Mouse (Mus musculus) lung, embryonic 16.5 days (tissue): ENCODE results near the gene Prkca. TPM values are rescaled to one million over a fixed set of nuclear protein-coding genes. Genes with fewer than 3 reads are reported as not detected.

Source experiments
- ATAC-seq: fragments of 200-750 bp; cut with Nextera tagmentation; 2 replicates; pipeline ENCODE4 v1.8.0; 2017; ENCODE audit warnings: low read depth, mild to moderate bottlenecking, moderate library complexity
- H3K27ac ChIP-seq: fragments of 300-500 bp; sonication (generic); 2 replicates; pipeline ENCODE4 v1.5.1; 2014; ENCODE audit warnings: mild to moderate bottlenecking, control low read depth, low read length
- H3K27me3 ChIP-seq: fragments of 300-500 bp; sonication (generic); 2 replicates; pipeline ENCODE4 v1.6.1; 2014; ENCODE audit warnings: low read depth, low read length, mixed read lengths; ENCODE audit not compliant: control insufficient read depth, insufficient read depth
- H3K36me3 ChIP-seq: fragments of 300-500 bp; sonication (generic); 2 replicates; pipeline ENCODE4 v1.6.1; 2014; ENCODE audit warnings: low read length; ENCODE audit not compliant: control insufficient read depth, insufficient read depth
- H3K4me1 ChIP-seq: fragments of 300-500 bp; sonication (generic); replicated peaks from 2 replicates; pipeline ENCODE4 v1.6.1; 2014; ENCODE audit warnings: low read length, mixed read lengths; ENCODE audit not compliant: control insufficient read depth, insufficient read depth
- H3K4me2 ChIP-seq: fragments of 300-500 bp; sonication (generic); 2 replicates; pipeline ENCODE4 v1.6.1; 2014; ENCODE audit warnings: low read depth, low read length, control low read depth
- H3K4me3 ChIP-seq: fragments of 300-500 bp; sonication (generic); 2 replicates; pipeline ENCODE4 v1.5.1; 2014; ENCODE audit warnings: mild to moderate bottlenecking, low read length, control low read depth
- H3K9ac ChIP-seq: fragments of 300-500 bp; sonication (generic); 2 replicates; pipeline ENCODE4 v1.6.1; 2014; ENCODE audit warnings: low read length, control low read depth
- H3K9me3 ChIP-seq: fragments of 300-500 bp; sonication (generic); 2 replicates; pipeline ENCODE4 v1.6.1; 2016; ENCODE audit warnings: low read length; ENCODE audit not compliant: control insufficient read depth
- WGBS: fragments of 180-500 bp; shearing (Covaris S2); extraction: QIAGEN DNeasy Blood & Tissue Kit; methylation state at CpG from one replicate; pipeline ENCODE4 v1.1.7; 2014; 5-methylcytosine and 5-hydroxymethylcytosine counted together
- polyA plus RNA-seq: library from polyadenylated mRNA; unstranded; fragments of >200 nt; fragmentation: Nextera tagmentation; extraction: Ambion mirVana; gene quantifications from 2 replicates; pipeline ENCODE4 v1.2.1, GENCODE M21; 2015

Prkca gene
- polyA plus RNA-seq, 1 experiment from 2014 or later, result 10.1 TPM

DNA sequence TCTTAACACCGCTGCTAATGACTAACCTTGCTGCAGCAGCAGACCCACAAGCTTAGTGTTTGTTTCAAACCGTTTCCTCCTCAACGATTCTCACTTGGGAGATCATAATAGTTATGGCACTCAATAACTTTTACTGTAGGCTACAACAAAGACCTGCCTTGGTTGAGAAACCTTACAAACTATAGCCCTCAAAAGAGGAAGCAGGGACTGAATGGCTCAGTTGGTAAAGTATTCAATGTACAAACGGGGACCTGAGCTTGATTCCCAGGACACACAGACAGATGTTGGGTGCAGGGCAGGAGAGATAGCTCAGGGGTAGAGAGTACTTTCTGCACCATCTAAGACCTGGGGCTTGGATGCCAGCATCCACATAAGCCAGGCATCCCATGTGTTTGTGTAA is 191.1 kb downstream of the Prkca start:
- 38% methylated on average over 4 of the region's 4 CpGs for WGBS
- no peaks in the 10 kb centered on the region for H3K36me3 ChIP-seq

DNA sequence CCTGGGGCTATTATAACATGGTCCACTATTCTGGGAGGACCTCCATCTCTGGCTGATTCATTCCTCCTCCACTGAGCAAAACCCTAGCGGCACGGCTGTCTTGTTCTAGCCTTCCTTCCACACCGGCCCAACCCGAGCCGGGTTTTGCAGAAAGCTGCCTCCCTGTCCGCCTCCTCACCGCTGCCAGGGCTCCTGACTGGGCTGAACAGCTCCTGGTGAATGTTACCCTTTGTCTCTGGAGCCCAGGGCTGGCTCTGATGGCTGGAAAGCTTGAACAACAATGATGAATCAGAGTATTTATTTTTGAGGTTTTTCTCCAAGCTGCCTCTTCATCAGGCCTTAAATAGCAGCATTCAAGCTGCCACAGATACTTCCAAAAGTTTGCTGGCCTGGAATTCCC is 193.3 kb downstream of the Prkca start:
- H3K4me1 ChIP-seq, result peaks cover 20% of the 10 kb centered on the region
- H3K27ac ChIP-seq, result no peak overlapping the region
- H3K27me3 ChIP-seq, result no peaks in the 10 kb centered on the region
- H3K4me2 ChIP-seq, result no peak overlapping the region
- H3K36me3 ChIP-seq, result no peaks in the 10 kb centered on the region
- no peak overlapping the region for H3K9ac ChIP-seq
- no peak for ATAC-seq
- no peaks in the 10 kb centered on the region for H3K9me3 ChIP-seq
- 44% methylated on average over 7 of the region's 7 CpGs for WGBS
- H3K4me3 ChIP-seq, result no peak overlapping the region

More for the DNA sequence above, 191.1 kb downstream of the Prkca start:
- no peak overlapping the region for H3K4me2 ChIP-seq
- H3K4me1 ChIP-seq, result peaks cover 13% of the 10 kb centered on the region
- H3K27me3 ChIP-seq, result no peaks in the 10 kb centered on the region
- H3K9ac ChIP-seq, result no peak overlapping the region
- no peak overlapping the region for H3K4me3 ChIP-seq
- ATAC-seq, result no peak
- H3K9me3 ChIP-seq, result no peaks in the 10 kb centered on the region
- no peak overlapping the region for H3K27ac ChIP-seq

- Histone ChIP-seq H3K9me3 (no peaks in the 10 kb centered on the region), H3K9ac (no peak overlapping the region), H3K36me3 (no peaks in the 10 kb centered on the region), H3K4me1 (peaks cover 20% of the 10 kb centered on the region), H3K27me3 (no peaks in the 10 kb centered on the region), H3K27ac (no peak overlapping the region), H3K4me3 (no peak overlapping the region), H3K4me2 (no peak overlapping the region)
- WGBS, result 35% methylated on average over 9 of the region's 9 CpGs
- no peak for ATAC-seq
Observed at GRCm38 (mm10) chr11:108149187-108149586, 194.5 kb downstream of the Prkca start.

DNA sequence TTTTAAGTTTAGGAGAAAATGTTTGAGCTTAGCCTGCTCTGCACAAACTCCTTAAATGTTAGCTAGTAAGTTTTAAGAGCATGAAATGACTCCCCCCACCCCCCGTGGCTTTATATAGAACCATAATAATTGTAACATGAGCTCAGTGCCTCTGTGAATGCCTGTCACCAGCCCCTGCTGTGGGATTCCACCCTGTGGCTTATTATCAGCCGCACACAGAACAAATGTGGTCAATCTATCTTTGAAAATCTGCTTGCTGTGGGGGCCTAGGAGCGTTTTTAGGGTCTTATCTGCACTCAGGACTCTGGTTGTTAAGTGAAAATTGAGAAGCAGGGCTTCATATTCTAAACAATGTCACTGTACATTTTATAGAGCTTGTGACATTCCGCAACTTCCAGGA is 195.2 kb downstream of the Prkca start:
- WGBS, result 29% methylated on average over 4 of the region's 4 CpGs
- no peak overlapping the region for H3K27ac ChIP-seq
- H3K9me3 ChIP-seq, result no peaks in the 10 kb centered on the region
- H3K4me1 ChIP-seq, result peaks cover 20% of the 10 kb centered on the region
- no peak for ATAC-seq
- no peak overlapping the region for H3K9ac ChIP-seq
- no peaks in the 10 kb centered on the region for H3K27me3 ChIP-seq
- no peaks in the 10 kb centered on the region for H3K36me3 ChIP-seq
- no peak overlapping the region for H3K4me2 ChIP-seq
- no peak overlapping the region for H3K4me3 ChIP-seq

GRCm38 (mm10) chr11:108145752-108146496 is 197.8 kb downstream of the Prkca start:
- no peak overlapping the region for H3K9ac ChIP-seq
- no peaks in the 10 kb centered on the region for H3K36me3 ChIP-seq
- H3K9me3 ChIP-seq, result no peaks in the 10 kb centered on the region
- peaks cover 18% of the 10 kb centered on the region for H3K4me1 ChIP-seq
- peak; percentile 38; the same call in 1 of the 2 replicates for ATAC-seq
- no peak overlapping the region for H3K27ac ChIP-seq
- no peak overlapping the region for H3K4me3 ChIP-seq
- H3K4me2 ChIP-seq, result no peak overlapping the region
- WGBS, result 48% methylated on average over 13 of the region's 13 CpGs
- no peaks in the 10 kb centered on the region for H3K27me3 ChIP-seq

- 61% methylated on average over 8 of the region's 8 CpGs for WGBS
- no peak overlapping the region for H3K27ac ChIP-seq
- no peak overlapping the region for H3K4me2 ChIP-seq
- H3K9me3 ChIP-seq, result no peaks in the 10 kb centered on the region
- H3K4me1 ChIP-seq, result peaks cover 19% of the 10 kb centered on the region
- no peak overlapping the region for H3K9ac ChIP-seq
- no peaks in the 10 kb centered on the region for H3K27me3 ChIP-seq
- H3K4me3 ChIP-seq, result no peak overlapping the region
- no peaks in the 10 kb centered on the region for H3K36me3 ChIP-seq
- no peak for ATAC-seq
Observed at GRCm38 (mm10) chr11:108145128-108145527, 198.6 kb downstream of the Prkca start.

GRCm38 (mm10) chr11:108143739-108144138 is 200.0 kb downstream of the Prkca start:
- 78% methylated on average over 2 of the region's 2 CpGs for WGBS
- Histone ChIP-seq H3K4me2 (no peak overlapping the region), H3K27ac (no peak overlapping the region), H3K36me3 (no peaks in the 10 kb centered on the region), H3K27me3 (no peaks in the 10 kb centered on the region), H3K4me1 (peaks cover 13% of the 10 kb centered on the region), H3K4me3 (no peak overlapping the region), H3K9me3 (no peaks in the 10 kb centered on the region), H3K9ac (no peak overlapping the region)
- ATAC-seq, result no peak

GRCm38 (mm10) chr11:108140028-108140427 is 203.7 kb downstream of the Prkca start:
- no peaks in the 10 kb centered on the region for H3K9me3 ChIP-seq
- no peak overlapping the region for H3K9ac ChIP-seq
- peak overlapping the region; percentile 25 for H3K4me2 ChIP-seq
- peaks cover 10% of the 10 kb centered on the region for H3K4me1 ChIP-seq
- H3K36me3 ChIP-seq, result no peaks in the 10 kb centered on the region
- no peaks in the 10 kb centered on the region for H3K27me3 ChIP-seq
- H3K4me3 ChIP-seq, result no peak overlapping the region
- peak; percentile 80 for ATAC-seq
- no peak overlapping the region for H3K27ac ChIP-seq
- WGBS, result 58% methylated on average over 7 of the region's 7 CpGs

- Histone ChIP-seq H3K27me3 (no peaks in the 10 kb centered on the region), H3K36me3 (no peaks in the 10 kb centered on the region), H3K4me1 (peaks cover 10% of the 10 kb centered on the region), H3K9ac (no peak overlapping the region), H3K4me3 (no peak overlapping the region), H3K27ac (no peak overlapping the region), H3K9me3 (no peaks in the 10 kb centered on the region), H3K4me2 (no peak overlapping the region)
- no peak for ATAC-seq
- 46% methylated on average over 3 of the region's 3 CpGs for WGBS
Observed at GRCm38 (mm10) chr11:108136341-108136740, 207.4 kb downstream of the Prkca start.
